Mouse (Mus musculus): ENCODE results near the gene Cspg4. TPM values are rescaled to one million over a fixed set of nuclear protein-coding genes. Genes with fewer than 3 reads are reported as not detected.

Gene Cspg4
- polyA plus RNA-seq, 1 experiment from 2014 or later = 9.0 TPM

- no peak overlapping the region for H3K9ac ChIP-seq (ENCODE audit: low read length)
- H3K4me1 ChIP-seq (replicated peaks; ENCODE audit: control insufficient read depth, insufficient read depth) = no peaks in the 10 kb centered on the region
- H3K36me3 ChIP-seq (ENCODE audit: control insufficient read depth, insufficient read depth, low read length) = peaks cover 4% of the 10 kb centered on the region; the same call in 1 of the 2 replicates
- ATAC-seq (ENCODE audit: low FRiP score, low TSS enrichment) (no peak), DNase-seq (ENCODE audit: low spot score) (no peak)
- WGBS = 58% methylated on average over 4 of the region's 4 CpGs
- TF ChIP-seq CTCF (IDR thresholded peaks at IDR 0.05; ENCODE audit: low read depth) = no peak
- no peak for TF ChIP-seq EP300 (optimal IDR thresholded peaks at IDR 0.05)
- H3K27ac ChIP-seq (replicated peaks) = 0 out of 2 replicates have a peak overlapping the region, but pooled peaks have one; percentile 53
- no peak overlapping the region for H3K4me3 ChIP-seq (ENCODE audit: low read depth, low read length)
- no peak overlapping the region for H3K4me2 ChIP-seq (replicated peaks; ENCODE audit: low read depth)
- no peaks in the 10 kb centered on the region for H3K27me3 ChIP-seq (ENCODE audit: control insufficient read depth, insufficient read depth, low read length)
- no peaks in the 10 kb centered on the region for H3K9me3 ChIP-seq (ENCODE audit: control insufficient read depth, low read length)
Measured at GRCm38 (mm10) chr9:56882283-56882682, 17.4 kb downstream of the Cspg4 start.

GRCm38 (mm10) chr9:56882818-56883217 is 18.0 kb downstream of the Cspg4 start:
- H3K27me3 ChIP-seq (ENCODE audit: control insufficient read depth, insufficient read depth, low read length) = no peaks in the 10 kb centered on the region
- ATAC-seq (ENCODE audit: low FRiP score, low TSS enrichment) (no peak), DNase-seq (ENCODE audit: low spot score) (no peak)
- no peak for TF ChIP-seq CTCF (IDR thresholded peaks at IDR 0.05; ENCODE audit: low read depth)
- no peak for TF ChIP-seq EP300 (optimal IDR thresholded peaks at IDR 0.05)
- no peak overlapping the region for H3K4me3 ChIP-seq (ENCODE audit: low read depth, low read length)
- no peak overlapping the region for H3K27ac ChIP-seq (replicated peaks)
- H3K4me2 ChIP-seq (replicated peaks; ENCODE audit: low read depth) = no peak overlapping the region
- WGBS = 51% methylated on average over 12 of the region's 12 CpGs
- no peaks in the 10 kb centered on the region for H3K4me1 ChIP-seq (replicated peaks; ENCODE audit: control insufficient read depth, insufficient read depth)
- no peaks in the 10 kb centered on the region for H3K9me3 ChIP-seq (ENCODE audit: control insufficient read depth, low read length)
- H3K36me3 ChIP-seq (ENCODE audit: control insufficient read depth, insufficient read depth, low read length) = peaks cover 5% of the 10 kb centered on the region; the same call in 1 of the 2 replicates
- H3K9ac ChIP-seq (ENCODE audit: low read length) = no peak overlapping the region

GRCm38 (mm10) chr9:56883470-56883869 is 18.6 kb downstream of the Cspg4 start:
- Histone ChIP-seq H3K36me3 (ENCODE audit: control insufficient read depth, insufficient read depth, low read length) (peaks cover 5% of the 10 kb centered on the region; the same call in 1 of the 2 replicates), H3K4me3 (ENCODE audit: low read depth, low read length) (no peak overlapping the region), H3K9me3 (ENCODE audit: control insufficient read depth, low read length) (no peaks in the 10 kb centered on the region), H3K4me2 (replicated peaks; ENCODE audit: low read depth) (no peak overlapping the region), H3K27me3 (ENCODE audit: control insufficient read depth, insufficient read depth, low read length) (no peaks in the 10 kb centered on the region), H3K4me1 (replicated peaks; ENCODE audit: control insufficient read depth, insufficient read depth) (no peaks in the 10 kb centered on the region), H3K9ac (ENCODE audit: low read length) (no peak overlapping the region), H3K27ac (replicated peaks) (no peak overlapping the region)
- 74% methylated on average over 7 of the region's 7 CpGs for WGBS
- ATAC-seq (ENCODE audit: low FRiP score, low TSS enrichment) (no peak), DNase-seq (ENCODE audit: low spot score) (no peak)
- TF ChIP-seq EP300 (optimal IDR thresholded peaks at IDR 0.05) (no peak), CTCF (IDR thresholded peaks at IDR 0.05; ENCODE audit: low read depth) (no peak)

GRCm38 (mm10) chr9:56884328-56884727 is 19.5 kb downstream of the Cspg4 start:
- H3K36me3 ChIP-seq (ENCODE audit: control insufficient read depth, insufficient read depth, low read length) = peaks cover 5% of the 10 kb centered on the region; the same call in 1 of the 2 replicates
- H3K27ac ChIP-seq (replicated peaks) = no peak overlapping the region
- no peak for DNase-seq (ENCODE audit: low spot score)
- ATAC-seq (ENCODE audit: low FRiP score, low TSS enrichment) = no peak
- no peak overlapping the region for H3K4me2 ChIP-seq (replicated peaks; ENCODE audit: low read depth)
- no peaks in the 10 kb centered on the region for H3K9me3 ChIP-seq (ENCODE audit: control insufficient read depth, low read length)
- no peak for TF ChIP-seq CTCF (IDR thresholded peaks at IDR 0.05; ENCODE audit: low read depth)
- no peak for TF ChIP-seq EP300 (optimal IDR thresholded peaks at IDR 0.05)
- WGBS = 91% methylated on average over 4 of the region's 4 CpGs
- H3K4me3 ChIP-seq (ENCODE audit: low read depth, low read length) = no peak overlapping the region
- H3K4me1 ChIP-seq (replicated peaks; ENCODE audit: control insufficient read depth, insufficient read depth) = no peaks in the 10 kb centered on the region
- H3K9ac ChIP-seq (ENCODE audit: low read length) = no peak overlapping the region
- H3K27me3 ChIP-seq (ENCODE audit: control insufficient read depth, insufficient read depth, low read length) = no peaks in the 10 kb centered on the region

- Histone ChIP-seq H3K27ac (replicated peaks) (no peak overlapping the region), H3K27me3 (ENCODE audit: control insufficient read depth, insufficient read depth, low read length) (no peaks in the 10 kb centered on the region), H3K9me3 (ENCODE audit: control insufficient read depth, low read length) (no peaks in the 10 kb centered on the region), H3K4me3 (ENCODE audit: low read depth, low read length) (no peak overlapping the region), H3K4me1 (replicated peaks; ENCODE audit: control insufficient read depth, insufficient read depth) (no peaks in the 10 kb centered on the region), H3K4me2 (replicated peaks; ENCODE audit: low read depth) (no peak overlapping the region), H3K36me3 (ENCODE audit: control insufficient read depth, insufficient read depth, low read length) (peaks cover 5% of the 10 kb centered on the region; the same call in 1 of the 2 replicates), H3K9ac (ENCODE audit: low read length) (no peak overlapping the region)
- WGBS = 55% methylated on average over 13 of the region's 13 CpGs
- TF ChIP-seq CTCF (IDR thresholded peaks at IDR 0.05; ENCODE audit: low read depth) (peak; percentile 76), EP300 (optimal IDR thresholded peaks at IDR 0.05) (no peak)
- no peak for ATAC-seq (ENCODE audit: low FRiP score, low TSS enrichment)
- DNase-seq (ENCODE audit: low spot score) = peak; percentile 54
Measured at GRCm38 (mm10) chr9:56886113-56886512, 21.3 kb downstream of the Cspg4 start.

- Histone ChIP-seq H3K4me1 (replicated peaks; ENCODE audit: control insufficient read depth, insufficient read depth) (0 out of 2 replicates have a peak, but pooled peaks cover under 1% of the 10 kb centered on the region), H3K36me3 (ENCODE audit: control insufficient read depth, insufficient read depth, low read length) (peaks cover 5% of the 10 kb centered on the region; the same call in 1 of the 2 replicates), H3K9me3 (ENCODE audit: control insufficient read depth, low read length) (no peaks in the 10 kb centered on the region), H3K4me2 (replicated peaks; ENCODE audit: low read depth) (no peak overlapping the region), H3K27ac (replicated peaks) (no peak overlapping the region), H3K4me3 (ENCODE audit: low read depth, low read length) (no peak overlapping the region), H3K9ac (ENCODE audit: low read length) (no peak overlapping the region), H3K27me3 (ENCODE audit: control insufficient read depth, insufficient read depth, low read length) (no peaks in the 10 kb centered on the region)
- TF ChIP-seq EP300 (optimal IDR thresholded peaks at IDR 0.05) (no peak), CTCF (IDR thresholded peaks at IDR 0.05; ENCODE audit: low read depth) (no peak)
- ATAC-seq (ENCODE audit: low FRiP score, low TSS enrichment) (no peak), DNase-seq (ENCODE audit: low spot score) (no peak)
- 92% methylated on average over 15 of the region's 15 CpGs for WGBS
Measured at GRCm38 (mm10) chr9:56886601-56887000, 21.8 kb downstream of the Cspg4 start.
